Mouse (Mus musculus) lung, postnatal 0 days (tissue): Measurements from ENCODE around the gene Elf2. TPM values are rescaled to one million over a fixed set of nuclear protein-coding genes. Genes with fewer than 3 reads are reported as not detected.
A peak's percentile ranks its signal among the peaks of the same experiment; 100 is the strongest.

Source experiments
- ATAC-seq: fragments of 200-750 bp; cut with Nextera tagmentation; 2 replicates; pipeline ENCODE4 v1.8.0; 2017; ENCODE audit warnings: moderate library complexity
- DNase-seq: peaks from one replicate; pipeline ENCODE4 v3.0.0-alpha.2; 2016; ENCODE audit warnings: low spot score
- H3K27ac ChIP-seq: fragments of 300-500 bp; sonication (generic); 2 replicates; pipeline ENCODE4 v1.5.1; 2014; ENCODE audit warnings: antibody characterized with exemption, mild to moderate bottlenecking, low read length, mixed read lengths
- H3K27me3 ChIP-seq: fragments of 300-500 bp; sonication (generic); replicated peaks from 2 replicates; pipeline ENCODE4 v1.6.1; 2014; ENCODE audit warnings: low read length, mixed read lengths; ENCODE audit not compliant: insufficient read depth
- H3K36me3 ChIP-seq: fragments of 300-500 bp; sonication (generic); 2 replicates; pipeline ENCODE4 v1.6.1; 2014; ENCODE audit warnings: low read length, mixed read lengths; ENCODE audit not compliant: insufficient read depth
- H3K4me1 ChIP-seq: fragments of 300-500 bp; sonication (generic); 2 replicates; pipeline ENCODE4 v1.6.1; 2014; ENCODE audit warnings: antibody characterized with exemption, low read depth, low read length, mixed read lengths; ENCODE audit not compliant: insufficient read depth
- H3K4me2 ChIP-seq: fragments of 300-500 bp; sonication (generic); replicated peaks from 2 replicates; pipeline ENCODE4 v1.6.1; 2014; ENCODE audit warnings: low read depth, mild to moderate bottlenecking, low read length, moderate library complexity, mixed read lengths
- H3K4me3 ChIP-seq: fragments of 300-500 bp; sonication (generic); 2 replicates; pipeline ENCODE4 v1.5.1; 2014; ENCODE audit warnings: low read depth, low read length
- H3K9ac ChIP-seq: fragments of 300-500 bp; sonication (generic); replicated peaks from 2 replicates; pipeline ENCODE4 v1.6.1; 2014; ENCODE audit warnings: low read depth, mild to moderate bottlenecking
- H3K9me3 ChIP-seq: fragments of 300-500 bp; sonication (generic); 2 replicates; pipeline ENCODE4 v1.6.1; 2016; ENCODE audit warnings: low read length, mixed read lengths
- CTCF ChIP-seq: IDR thresholded peaks from 2 replicates; pipeline ENCODE4 v1.5.1; 2016; ENCODE audit warnings: antibody characterized with exemption, mild to moderate bottlenecking
- EP300 ChIP-seq: IDR thresholded peaks from 2 replicates; pipeline ENCODE4 v1.6.1; 2016; ENCODE audit warnings: antibody characterized with exemption, mild to moderate bottlenecking, control low read depth
- WGBS: fragments of 180-500 bp; shearing (Covaris S2); extraction: QIAGEN DNeasy Blood & Tissue Kit; methylation state at CpG from one replicate; pipeline ENCODE4 v1.1.7; 2014; 5-methylcytosine and 5-hydroxymethylcytosine counted together
- polyA plus RNA-seq: library from polyadenylated mRNA; unstranded; fragments of >200 nt; fragmentation: Nextera tagmentation; extraction: Ambion mirVana; gene quantifications from 2 replicates; pipeline ENCODE4 v1.2.1, GENCODE M21; 2015

Elf2 gene
- polyA plus RNA-seq, 1 experiment from 2014 or later = 55.8 TPM

- Histone ChIP-seq H3K4me3 (peak within 1 kb of the TSS; percentile 81), H3K4me1 (peaks cover 9% of the 10 kb centered on the region; the same call in 1 of the 2 replicates), H3K4me2 (peak within 1 kb of the TSS; percentile 83), H3K9ac (peak within 1 kb of the TSS; percentile 75), H3K9me3 (no peaks in the 10 kb centered on the region), H3K27me3 (no peaks in the 10 kb centered on the region), H3K36me3 (no peaks in the 10 kb centered on the region), H3K27ac (peak within 1 kb of the TSS; percentile 98)
- TF ChIP-seq EP300 = no peak
- TF ChIP-seq CTCF = peak; percentile 13
- DNase-seq = peak; percentile 95
- ATAC-seq = peak; percentile 91
- under 1% methylated on average over 76 of the region's 100 CpGs for WGBS
These were observed 115.9 kb downstream of the Elf2 start, which contains the start of gene Noct for GRCm38 (mm10) chr3:51224363-51225225. Gene Noct, plus strand, starts transcription at chr3:51224447.

- Histone ChIP-seq H3K9ac (no peak overlapping the region), H3K4me3 (no peak overlapping the region), H3K27ac (peak overlapping the region; percentile 98), H3K4me1 (peaks cover 9% of the 10 kb centered on the region; the same call in 1 of the 2 replicates), H3K27me3 (no peaks in the 10 kb centered on the region), H3K9me3 (no peaks in the 10 kb centered on the region), H3K36me3 (no peaks in the 10 kb centered on the region), H3K4me2 (peak overlapping the region; percentile 83)
- ATAC-seq (no peak), DNase-seq (no peak)
- TF ChIP-seq EP300 (no peak), CTCF (no peak)
- WGBS = 22% methylated on average over 5 of the region's 5 CpGs
These were observed 116.9 kb downstream of the Elf2 start for GRCm38 (mm10) chr3:51223556-51223955.

GRCm38 (mm10) chr3:51222834-51223460, 117.5 kb downstream of the Elf2 start:
- Histone ChIP-seq H3K27ac (peak overlapping the region; percentile 98; the same call in 1 of the 2 replicates), H3K36me3 (no peaks in the 10 kb centered on the region), H3K27me3 (no peaks in the 10 kb centered on the region), H3K4me2 (no peak overlapping the region), H3K4me1 (peaks cover 9% of the 10 kb centered on the region; the same call in 1 of the 2 replicates), H3K9me3 (no peaks in the 10 kb centered on the region), H3K4me3 (no peak overlapping the region), H3K9ac (no peak overlapping the region)
- ATAC-seq = no peak
- DNase-seq = peak; percentile 78
- no peak for TF ChIP-seq CTCF
- no peak for TF ChIP-seq EP300
- WGBS = 40% methylated on average over 10 of the region's 10 CpGs

GRCm38 (mm10) chr3:51222302-51222701, 118.2 kb downstream of the Elf2 start:
- ATAC-seq (no peak), DNase-seq (peak; percentile 62)
- Histone ChIP-seq H3K4me1 (peaks cover 9% of the 10 kb centered on the region; the same call in 1 of the 2 replicates), H3K4me2 (no peak overlapping the region), H3K9me3 (no peaks in the 10 kb centered on the region), H3K27me3 (no peaks in the 10 kb centered on the region), H3K36me3 (no peaks in the 10 kb centered on the region), H3K4me3 (no peak overlapping the region), H3K27ac (no peak overlapping the region), H3K9ac (no peak overlapping the region)
- WGBS = 68% methylated on average over 6 of the region's 6 CpGs
- TF ChIP-seq CTCF = no peak
- TF ChIP-seq EP300 = no peak

GRCm38 (mm10) chr3:51221847-51222246, 118.6 kb downstream of the Elf2 start:
- Histone ChIP-seq H3K4me3 (no peak overlapping the region), H3K9me3 (no peaks in the 10 kb centered on the region), H3K4me1 (peaks cover 9% of the 10 kb centered on the region; the same call in 1 of the 2 replicates), H3K27me3 (no peaks in the 10 kb centered on the region), H3K4me2 (no peak overlapping the region), H3K9ac (no peak overlapping the region), H3K27ac (no peak overlapping the region), H3K36me3 (no peaks in the 10 kb centered on the region)
- WGBS = 46% methylated on average over 8 of the region's 8 CpGs
- no peak for TF ChIP-seq EP300
- no peak for TF ChIP-seq CTCF
- DNase-seq (no peak), ATAC-seq (no peak)

GRCm38 (mm10) chr3:51220846-51221245, 119.6 kb downstream of the Elf2 start:
- H3K4me1 ChIP-seq = peaks cover 5% of the 10 kb centered on the region; the same call in 1 of the 2 replicates
- no peaks in the 10 kb centered on the region for H3K36me3 ChIP-seq
- WGBS = 29% methylated on average over 4 of the region's 4 CpGs
- no peak overlapping the region for H3K4me2 ChIP-seq
- H3K4me3 ChIP-seq = no peak overlapping the region
- no peaks in the 10 kb centered on the region for H3K27me3 ChIP-seq
- DNase-seq (peak; percentile 50), ATAC-seq (no peak)
- no peak overlapping the region for H3K9ac ChIP-seq
- TF ChIP-seq CTCF (no peak), EP300 (peak; percentile 73)
- no peaks in the 10 kb centered on the region for H3K9me3 ChIP-seq
- no peak overlapping the region for H3K27ac ChIP-seq
